Mouse (Mus musculus): ENCODE measurements at regions not wholly inside any gene's neighbourhood (a gene's known extent, or its start where the extent isn't known, plus 50 kb on each side); places are given as distances from the start of the nearest gene placed in this dataset.

DNA sequence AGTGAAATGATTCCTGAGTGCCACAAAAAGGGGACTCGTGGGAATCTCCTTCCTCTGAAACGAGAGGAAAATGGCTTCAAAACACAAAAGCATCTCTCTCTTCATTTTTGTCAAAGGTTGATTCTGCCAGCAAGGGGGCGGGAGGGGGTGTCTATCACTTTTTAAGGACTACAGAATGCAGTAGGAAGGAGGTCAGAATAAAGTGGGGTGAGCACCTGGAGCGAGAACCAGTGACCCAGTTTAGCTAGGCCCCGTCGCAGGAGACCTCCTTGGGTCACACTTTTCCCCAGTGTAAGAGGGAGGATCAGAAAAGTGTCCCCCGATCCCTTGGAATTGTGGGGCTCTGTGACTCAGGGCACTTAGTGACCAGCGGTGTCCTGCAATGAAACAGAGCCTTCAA is 133.1 kb downstream of the Tgfb2 start:
- DNase-seq (ENCODE audit: low read depth, low spot score), result no peak

DNA sequence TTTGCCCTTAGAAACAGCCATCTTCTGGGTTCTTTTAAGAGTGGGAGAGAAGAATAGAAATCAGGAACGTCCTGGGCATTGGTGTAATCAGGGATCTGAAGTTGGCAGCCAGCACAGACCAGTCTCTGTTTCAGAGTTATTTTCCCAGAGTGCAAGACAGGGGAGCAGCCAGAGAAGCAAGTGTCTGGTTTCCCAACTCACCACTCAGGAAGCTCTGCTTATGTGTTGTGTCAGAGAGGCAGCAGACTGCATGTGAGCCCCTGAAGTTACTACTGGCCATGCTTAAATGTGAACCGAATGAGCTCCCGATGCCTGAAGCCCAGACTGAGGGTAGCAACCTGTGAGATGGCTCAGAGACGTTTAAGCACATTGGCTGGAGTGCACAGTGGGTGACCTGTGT is 133.7 kb downstream of the Tgfb2 start:
- DNase-seq (ENCODE audit: low read depth, low spot score), result no peak

DNA sequence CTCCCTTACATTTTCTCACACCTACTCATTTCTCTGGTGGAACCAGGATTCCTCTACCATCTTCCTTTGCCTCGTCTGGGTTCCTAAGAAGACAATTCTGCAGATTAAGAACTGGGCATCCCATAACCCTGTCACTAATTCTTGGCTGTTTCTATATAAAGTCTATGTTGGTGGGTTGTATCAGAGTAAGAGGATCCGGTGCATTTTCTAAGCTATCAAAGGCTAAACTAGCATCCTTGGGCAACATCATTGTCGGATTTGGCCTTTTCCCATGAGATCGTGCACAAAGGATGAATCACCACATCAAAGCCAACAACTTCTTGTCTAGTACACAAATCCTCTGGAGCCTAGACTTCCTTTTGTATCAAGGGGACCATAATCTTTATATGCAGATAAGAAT is 137.3 kb downstream of the Tgfb2 start:
- no peak for DNase-seq (ENCODE audit: low read depth, low spot score)

DNA sequence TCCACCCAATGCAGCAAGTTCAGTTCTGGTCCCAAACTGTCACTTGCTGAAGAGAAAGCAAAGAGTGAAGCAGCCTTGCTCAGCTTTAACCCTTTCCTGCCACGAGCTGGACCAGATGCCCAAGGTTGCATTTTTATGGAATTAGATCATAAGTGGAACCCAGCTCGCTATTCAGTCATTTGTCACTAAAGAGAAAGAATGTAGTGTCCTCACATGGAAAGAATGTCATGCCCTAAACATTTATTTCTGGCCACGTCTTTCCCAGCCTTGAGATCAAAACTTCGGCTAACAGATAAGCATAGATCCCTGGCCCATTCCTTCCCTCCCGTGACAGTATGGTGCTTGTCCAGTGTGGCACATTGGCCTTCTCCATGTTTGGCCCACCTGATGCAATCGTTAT is 137.7 kb downstream of the Tgfb2 start:
- no peak for DNase-seq (ENCODE audit: low read depth, low spot score)

DNA sequence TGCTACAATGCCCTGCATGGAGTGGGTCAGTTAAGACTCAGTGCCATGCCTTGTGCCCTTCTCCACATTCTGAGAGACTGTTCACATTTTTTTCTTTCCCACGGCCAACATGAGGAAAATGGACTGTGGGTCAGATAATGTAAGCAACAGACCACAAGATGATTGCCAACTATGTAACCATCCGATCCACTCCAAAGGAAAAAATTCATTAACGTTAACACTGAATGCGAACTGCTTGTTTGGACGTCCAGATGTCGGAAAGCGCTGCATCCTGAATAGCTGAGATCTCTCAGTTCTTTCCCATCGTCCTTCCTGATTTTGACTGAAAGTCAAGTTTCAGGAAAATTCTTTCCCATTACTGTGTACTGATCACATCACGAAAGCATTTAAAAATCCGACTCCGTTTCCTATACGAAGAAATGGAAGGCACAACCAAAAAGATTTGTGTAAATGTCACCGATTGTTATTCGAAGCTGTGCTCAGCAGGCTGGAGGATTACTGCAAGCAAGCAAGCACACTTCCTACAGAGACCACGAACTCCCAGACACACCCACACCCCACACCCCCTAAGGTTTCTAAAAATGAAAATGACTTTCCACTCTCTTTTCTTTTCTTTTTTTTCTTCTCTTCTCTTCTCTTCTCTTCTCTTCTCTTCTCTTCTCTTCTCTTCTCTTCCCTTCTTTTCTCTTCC is 138.5 kb downstream of the Tgfb2 start:
- no peak for DNase-seq (ENCODE audit: low read depth, low spot score)

DNA sequence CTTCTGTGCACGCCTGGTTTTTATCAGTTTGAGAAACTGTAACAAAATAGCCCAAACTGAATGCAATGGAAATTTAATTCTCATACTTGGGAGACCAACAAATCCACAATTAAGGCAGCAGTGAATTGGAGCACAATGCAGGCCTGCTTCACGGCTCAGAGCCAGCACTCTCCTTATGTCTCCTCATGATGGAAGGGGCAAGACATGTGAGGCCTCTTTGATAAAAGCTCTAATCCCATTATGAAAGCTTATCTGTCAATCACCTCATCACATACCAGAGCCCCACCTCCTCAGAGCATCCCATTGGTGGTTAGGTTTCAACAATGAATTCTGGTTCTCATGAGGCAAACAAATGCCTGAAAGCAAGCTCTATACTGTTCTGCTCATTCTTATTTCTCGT is 143.8 kb downstream of the Tgfb2 start:
- DNase-seq (ENCODE audit: low read depth, low spot score), result no peak

DNA sequence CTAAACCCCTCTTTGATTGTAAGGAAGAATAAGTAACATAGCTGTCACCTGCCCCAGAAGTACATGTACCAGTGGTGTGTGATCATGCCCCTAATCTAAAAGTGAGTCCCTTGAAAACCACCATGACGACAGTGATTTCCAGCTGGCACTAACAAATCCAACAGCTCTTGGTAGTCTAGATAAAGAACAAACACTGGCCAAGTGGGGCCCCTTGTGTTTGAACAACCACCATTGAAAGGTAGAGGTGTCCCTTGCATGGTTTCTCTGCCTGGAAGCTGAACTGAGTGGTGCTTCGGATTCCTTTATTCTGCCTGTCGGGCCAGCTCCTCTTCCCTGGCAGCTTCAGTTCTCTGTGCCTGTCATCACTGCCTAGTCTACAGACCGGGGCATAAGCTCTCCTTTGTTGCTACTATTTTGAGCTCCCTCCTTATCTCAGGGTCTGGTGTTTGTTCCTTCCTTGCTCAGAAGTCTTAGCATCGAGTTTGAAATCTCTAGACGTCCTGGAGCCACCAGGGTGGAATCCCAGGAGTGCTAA is 150.3 kb downstream of the Tgfb2 start:
- DNase-seq (ENCODE audit: low read depth, low spot score), result no peak

DNA sequence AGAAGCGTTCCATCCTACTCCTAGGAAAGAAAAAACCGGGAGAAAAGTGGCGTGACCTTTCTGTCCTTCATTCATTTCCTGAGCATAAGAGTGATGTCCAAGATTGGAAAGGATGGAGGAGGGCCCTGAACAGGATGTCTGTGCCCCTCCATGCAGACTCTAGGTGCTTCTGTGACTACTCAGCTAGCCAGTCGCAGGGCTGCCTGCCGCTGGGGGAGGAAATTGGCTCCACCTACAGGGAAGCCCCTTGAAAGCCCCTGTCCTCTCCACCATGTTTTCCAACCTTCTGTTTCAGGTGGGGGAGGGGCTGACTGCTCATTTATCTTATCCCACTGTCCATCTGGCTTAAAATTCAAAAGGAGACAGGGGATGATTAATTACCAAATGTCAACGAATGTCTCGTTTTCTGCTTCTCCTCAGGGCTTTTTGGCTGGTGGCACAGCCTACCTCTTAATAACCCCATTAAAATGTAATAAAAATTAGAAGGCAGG is 151.2 kb downstream of the Tgfb2 start:
- DNase-seq (ENCODE audit: low read depth, low spot score), result no peak

DNA sequence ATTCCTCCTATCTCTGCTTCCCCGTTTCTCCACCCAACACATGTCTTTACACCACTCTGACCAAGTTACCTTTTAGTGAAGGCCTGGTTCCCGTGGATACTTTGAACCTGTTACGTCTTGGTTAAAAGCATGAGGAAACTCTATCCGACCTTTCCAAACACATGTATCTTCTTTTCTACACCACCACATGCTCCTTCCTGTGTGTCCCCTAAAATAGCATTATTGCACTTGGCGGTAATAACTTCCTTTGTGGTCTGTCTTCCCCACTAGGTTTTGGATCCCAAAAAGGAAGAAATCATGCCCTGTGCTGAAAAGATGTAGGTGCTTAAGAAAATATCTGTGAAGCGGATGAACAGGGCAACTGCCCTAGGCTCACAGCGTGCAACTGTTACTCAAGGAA is 153.1 kb downstream of the Tgfb2 start:
- DNase-seq (ENCODE audit: low read depth, low spot score), result no peak

DNA sequence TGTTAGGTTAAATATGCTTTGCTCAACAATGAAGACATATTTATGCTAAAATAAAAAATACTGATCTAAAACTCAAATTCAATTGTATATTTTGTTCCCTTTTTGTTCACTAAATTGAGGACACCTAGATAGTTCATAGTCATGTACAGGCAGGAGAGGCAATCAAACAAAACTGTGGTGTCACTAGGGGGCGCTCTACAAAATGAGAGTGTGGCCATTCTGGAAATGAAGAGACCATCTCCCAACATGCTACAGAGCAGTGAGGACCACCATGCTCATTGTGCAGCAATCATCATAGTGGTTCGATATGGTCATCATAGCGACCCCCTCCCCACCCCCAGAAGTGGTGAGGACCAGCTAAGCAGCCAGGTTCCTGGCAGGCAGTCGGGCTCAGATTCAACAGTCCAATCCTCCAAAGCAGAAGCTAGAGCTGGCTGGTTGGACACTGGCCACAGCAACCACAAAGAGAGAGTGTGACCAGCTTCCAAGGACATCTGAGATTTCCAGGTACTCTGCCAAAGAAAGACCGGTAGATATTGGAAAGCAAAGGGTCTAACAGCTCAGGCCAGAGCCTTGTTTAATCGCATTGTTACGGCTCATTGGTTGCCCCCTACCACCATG is 155.4 kb downstream of the Tgfb2 start:
- no peak for DNase-seq (ENCODE audit: low read depth, low spot score)

DNA sequence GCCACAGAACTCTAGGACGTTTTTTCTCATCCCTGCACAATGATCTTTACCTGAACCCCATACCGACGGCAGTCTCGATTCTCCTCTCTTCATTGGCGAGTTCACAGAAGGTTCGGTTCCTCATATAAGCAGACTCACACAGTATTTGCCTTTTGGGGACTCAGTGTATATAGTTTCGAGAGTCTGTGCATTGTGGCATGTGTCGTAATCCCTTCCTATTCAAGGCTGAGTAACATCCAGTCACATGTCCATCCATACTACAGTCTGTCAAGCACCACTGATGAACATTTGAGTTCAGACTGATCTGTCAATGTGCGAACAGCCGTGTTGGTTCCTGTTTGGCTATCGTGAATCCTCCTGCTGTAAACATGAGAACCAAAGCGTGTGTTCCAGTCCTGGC is 156.6 kb downstream of the Tgfb2 start:
- DNase-seq (ENCODE audit: low read depth, low spot score), result no peak

DNA sequence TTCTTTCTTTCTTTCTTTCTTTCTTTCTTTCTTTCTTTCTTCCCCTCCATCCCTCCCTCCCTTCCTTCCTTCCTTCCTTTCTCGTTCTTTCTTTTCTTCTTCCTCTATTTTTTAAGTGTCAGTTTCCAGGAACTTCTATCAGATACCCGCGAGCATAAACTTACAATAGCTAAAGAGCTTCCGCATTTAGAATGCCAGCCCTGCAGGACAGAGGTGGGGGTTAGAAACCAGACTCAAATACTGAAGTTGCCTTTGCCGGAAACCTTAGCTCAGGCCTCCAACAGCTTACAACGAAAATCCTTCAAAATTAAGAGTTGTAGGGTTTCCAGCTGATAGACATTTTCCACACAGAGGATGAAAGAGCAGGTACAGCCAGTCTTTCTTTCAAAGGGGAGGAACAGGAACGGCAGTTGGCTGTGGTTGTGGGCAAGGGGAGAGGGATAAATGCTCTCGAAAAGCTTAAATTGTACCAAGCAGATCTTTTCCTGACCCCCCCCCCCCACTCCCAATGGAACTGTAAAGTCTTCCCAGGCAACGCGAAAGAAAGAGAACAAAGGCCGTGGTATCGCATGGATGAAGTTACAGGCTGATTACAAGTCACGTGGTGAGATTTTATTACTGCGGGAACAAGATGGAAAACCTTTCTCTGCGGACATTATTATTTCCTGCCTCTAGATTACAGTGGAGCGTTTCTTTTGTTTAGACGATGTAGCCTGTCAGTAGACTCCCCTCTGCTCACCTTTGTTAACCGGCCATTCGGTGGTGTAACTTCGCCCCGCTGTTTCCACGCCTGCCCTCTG is 159.2 kb downstream of the Tgfb2 start:
- DNase-seq (ENCODE audit: low read depth, low spot score), result no peak

DNA sequence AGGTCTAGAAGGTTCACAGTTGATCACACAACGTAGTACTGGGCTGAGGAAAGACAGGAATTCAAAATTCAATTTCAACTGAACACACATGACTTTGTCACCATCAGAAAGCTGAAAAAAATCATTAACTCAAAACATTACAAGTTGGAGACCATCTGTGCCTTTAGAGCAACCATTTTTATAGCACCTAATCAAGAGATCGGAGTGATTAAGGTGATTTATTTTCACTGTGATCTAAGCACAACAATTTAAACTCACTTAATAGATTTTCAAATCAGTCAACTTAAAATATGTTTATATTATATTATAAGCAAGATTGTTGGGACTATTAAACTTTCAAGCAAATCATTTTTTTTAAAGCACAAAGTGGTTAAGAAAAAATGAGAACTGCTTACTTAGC is 165.7 kb downstream of the Tgfb2 start:
- no peak for DNase-seq (ENCODE audit: low read depth, low spot score)

DNA sequence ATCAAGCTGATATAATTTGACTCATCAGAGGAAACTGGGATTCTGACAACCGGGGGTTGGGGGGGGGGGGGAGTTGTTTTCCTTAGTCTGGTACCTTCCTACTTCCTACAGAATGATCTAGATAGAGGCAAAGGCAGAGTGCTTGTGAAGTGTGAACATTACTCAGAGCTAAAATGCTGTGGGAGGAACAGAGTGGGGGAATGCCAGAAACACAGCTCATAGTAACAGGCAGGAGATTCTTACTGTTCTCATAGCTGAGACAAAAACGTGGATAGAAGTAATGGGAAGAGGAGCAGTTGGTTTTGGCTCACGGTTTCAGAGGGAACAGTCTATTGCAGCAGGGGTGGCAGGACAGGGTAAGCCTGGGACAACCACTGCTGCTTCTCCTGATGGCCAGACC is 167.6 kb downstream of the Tgfb2 start:
- no peak for DNase-seq (ENCODE audit: low read depth, low spot score)

DNA sequence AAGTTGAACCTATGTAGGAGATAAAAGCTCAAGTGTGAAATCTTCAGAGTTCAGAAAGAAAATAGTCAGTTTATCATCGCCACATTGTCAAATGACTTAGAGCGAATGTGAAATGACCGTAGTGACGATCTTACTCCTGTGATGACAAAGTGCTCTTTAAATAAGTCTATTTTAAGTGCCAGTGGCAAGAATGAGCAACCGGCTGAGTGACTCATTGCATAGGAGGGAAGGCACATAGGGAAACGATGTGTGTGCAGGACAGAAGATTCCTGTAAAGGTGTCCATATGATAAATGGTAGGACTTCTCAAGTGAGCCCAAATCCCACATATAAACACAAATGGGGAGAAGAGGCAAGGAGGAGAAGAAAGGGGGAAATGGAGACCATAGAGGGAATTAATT is 189.8 kb downstream of the Tgfb2 start:
- DNase-seq (ENCODE audit: low read depth, low spot score), result no peak

DNA sequence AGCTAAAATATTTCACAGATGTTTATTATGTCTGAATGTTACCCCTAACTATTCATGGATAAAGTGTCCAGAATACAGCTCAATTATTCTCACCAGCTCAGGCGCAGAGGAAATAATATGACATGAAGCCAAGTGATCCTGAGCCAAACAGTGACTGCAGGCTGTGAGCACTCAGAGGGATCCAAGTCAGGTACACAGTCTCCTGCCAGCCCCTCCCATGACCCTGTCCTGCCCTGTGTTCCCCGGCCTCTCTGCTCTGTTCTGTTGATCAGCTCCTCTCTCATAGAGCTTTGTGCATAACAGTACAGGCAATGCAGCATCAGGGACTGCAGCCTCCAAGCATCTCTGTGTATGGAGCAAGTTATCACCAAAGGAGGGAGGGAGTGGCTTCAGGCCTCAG is 190.7 kb downstream of the Tgfb2 start:
- no peak for DNase-seq (ENCODE audit: low read depth, low spot score)

DNA sequence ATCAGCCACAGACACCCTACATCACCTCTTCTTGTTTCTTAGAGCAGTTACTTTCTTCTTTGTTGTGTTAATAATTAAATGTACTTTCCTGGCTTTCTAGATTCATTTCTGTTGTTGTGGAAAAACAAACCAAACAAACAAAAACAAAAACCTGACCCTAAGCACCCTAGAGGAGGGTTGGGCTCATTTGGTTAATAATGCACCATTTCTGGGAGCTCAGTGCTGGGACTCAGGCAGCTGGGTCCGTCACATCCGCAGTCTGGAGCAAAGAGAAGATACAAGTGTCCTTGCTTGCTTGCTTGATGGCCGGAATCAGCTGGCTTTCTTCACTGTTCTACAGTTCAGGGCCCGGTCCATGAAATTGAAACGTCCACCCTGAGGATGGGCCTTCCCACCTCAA is 191.9 kb downstream of the Tgfb2 start:
- DNase-seq (ENCODE audit: low read depth, low spot score), result no peak

DNA sequence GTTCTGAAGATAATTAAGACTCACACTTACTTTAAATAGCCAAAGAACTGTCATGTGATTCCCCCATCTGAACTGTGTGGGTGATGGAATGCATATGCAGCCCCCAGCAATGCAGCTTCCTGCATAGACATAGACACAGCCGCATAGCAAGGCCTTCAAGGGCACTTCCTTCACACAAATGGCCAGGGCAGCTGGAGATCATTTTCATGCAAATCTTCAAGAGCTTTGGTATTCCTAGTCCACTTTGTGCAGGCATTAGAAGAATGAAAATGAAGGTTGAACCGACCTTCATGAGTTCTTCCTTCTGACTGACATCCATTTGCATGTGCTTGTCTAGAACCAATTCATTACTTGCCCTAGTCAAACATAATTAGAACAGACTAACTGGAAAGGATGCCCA is 195.3 kb downstream of the Tgfb2 start:
- no peak for DNase-seq (ENCODE audit: low read depth, low spot score)

DNA sequence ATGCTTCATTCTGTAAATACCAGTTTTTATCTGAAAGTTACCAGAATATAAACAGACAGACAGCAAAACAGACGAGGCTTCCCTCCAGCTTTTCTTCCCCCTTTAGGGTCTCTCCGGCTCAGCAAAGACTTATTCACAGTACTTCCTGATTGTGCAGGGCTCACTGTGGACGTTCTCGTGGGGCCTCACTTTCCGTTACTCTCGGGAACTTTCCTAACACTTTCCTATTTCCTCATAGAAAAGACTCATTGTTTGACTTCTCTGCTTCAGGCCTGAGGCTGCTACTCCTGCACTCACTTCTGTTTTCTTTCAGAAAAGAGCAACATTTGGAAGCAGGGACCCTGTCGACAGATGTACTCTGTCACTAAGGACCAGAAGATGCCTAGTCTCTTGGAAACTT is 197.4 kb downstream of the Tgfb2 start:
- DNase-seq (ENCODE audit: low read depth, low spot score), result no peak

DNA sequence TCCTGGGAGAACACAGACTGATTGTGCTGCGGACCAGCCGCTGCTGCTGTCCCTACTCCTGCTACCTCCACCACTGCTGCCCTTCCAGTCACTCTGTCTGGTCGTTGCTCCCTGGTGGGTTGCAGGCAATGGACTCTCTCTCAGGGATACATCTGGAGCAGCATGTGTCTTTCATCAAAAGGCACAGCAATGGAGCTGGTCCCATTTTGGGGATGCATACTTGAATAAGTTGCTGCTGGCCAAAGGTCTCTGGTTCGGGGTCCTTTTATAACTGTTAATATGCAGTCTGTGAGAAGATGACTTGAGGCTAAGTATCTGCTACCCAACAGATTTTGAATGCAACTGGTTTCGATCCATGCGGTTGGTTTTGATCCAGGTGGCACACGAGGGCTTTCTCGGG is 197.8 kb downstream of the Tgfb2 start:
- no peak for DNase-seq (ENCODE audit: low read depth, low spot score)

DNA sequence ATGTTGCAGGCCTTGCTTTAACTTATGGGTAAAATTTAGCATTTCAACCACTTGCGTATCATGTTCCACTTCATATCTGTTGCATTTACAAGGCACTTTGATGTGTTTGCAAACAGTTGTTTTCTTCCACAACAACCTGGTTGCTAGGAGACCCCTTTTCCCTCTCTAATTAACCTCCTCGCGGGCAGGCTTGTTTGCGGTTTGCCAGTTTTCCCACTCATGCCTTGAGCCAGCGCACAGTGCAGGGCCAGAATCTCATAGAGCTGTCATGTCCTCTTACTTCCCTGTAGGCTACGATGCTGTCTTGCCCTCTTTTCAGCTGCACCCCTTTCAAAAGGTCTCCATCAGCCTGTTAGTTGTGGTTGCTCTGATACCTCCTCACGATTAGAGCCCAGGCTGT is 199.3 kb downstream of the Tgfb2 start:
- DNase-seq (ENCODE audit: low read depth, low spot score), result no peak

DNA sequence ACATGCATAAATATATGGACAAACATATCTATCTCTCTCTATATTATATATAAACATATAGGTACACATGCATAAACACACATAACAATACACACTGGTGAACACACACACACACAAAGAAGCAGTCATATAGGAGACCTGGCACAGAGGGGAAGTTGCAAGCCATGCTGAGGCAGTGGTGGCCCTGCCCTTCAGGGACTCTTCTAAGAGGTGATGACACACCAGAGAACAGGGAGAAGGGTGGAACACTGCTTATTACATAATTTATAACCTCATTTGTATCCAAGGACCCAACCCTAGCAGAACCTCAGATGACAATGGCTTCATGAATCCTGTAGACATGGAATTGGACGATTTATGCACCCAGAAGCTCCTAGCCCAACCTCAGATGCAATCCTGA is 199.9 kb downstream of the Tgfb2 start:
- no peak for DNase-seq (ENCODE audit: low read depth, low spot score)

All from embryo, embryonic 11.5 days (tissue).